Mouse (Mus musculus): ENCODE data around the gene Emilin2. TPM values are rescaled to one million over a fixed set of nuclear protein-coding genes. Genes with fewer than 3 reads are reported as not detected.

Emilin2 gene
- polyA plus RNA-seq, 1 experiment from 2014 or later: 32.9 TPM

DNA sequence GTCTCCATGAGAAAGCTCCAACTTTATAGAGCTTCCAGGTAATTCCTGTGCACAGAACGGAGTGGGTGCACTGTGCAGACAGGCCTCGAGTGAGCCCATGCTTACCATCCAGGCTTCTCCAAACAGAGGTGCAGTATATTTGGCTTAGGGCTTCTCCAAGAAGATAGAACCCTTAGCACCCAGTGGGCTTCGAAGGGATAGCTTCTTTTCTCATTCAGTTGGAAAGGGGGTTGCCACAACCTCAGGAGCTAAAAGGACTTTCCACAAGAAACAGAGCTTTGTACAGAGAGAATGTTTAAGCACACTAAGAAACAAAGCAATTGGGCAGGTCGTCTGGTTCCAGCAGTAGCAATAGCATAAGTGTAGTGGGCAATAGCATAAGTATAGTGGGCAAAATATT, 2.5 kb upstream of the Emilin2 start:
- 71% methylated on average over 4 of the region's 4 CpGs for WGBS
- Histone ChIP-seq H3K4me1 (peaks cover 19% of the 10 kb centered on the region), H3K9me3 (no peaks in the 10 kb centered on the region), H3K36me3 (no peaks in the 10 kb centered on the region), H3K4me2 (no peak overlapping the region), H3K4me3 (no peak overlapping the region), H3K27me3 (peaks cover 14% of the 10 kb centered on the region), H3K27ac (no peak overlapping the region), H3K9ac (no peak overlapping the region)
- no peak for ATAC-seq (ENCODE audit: insufficient number of reproducible peaks, low FRiP score, low TSS enrichment, low read depth)

DNA sequence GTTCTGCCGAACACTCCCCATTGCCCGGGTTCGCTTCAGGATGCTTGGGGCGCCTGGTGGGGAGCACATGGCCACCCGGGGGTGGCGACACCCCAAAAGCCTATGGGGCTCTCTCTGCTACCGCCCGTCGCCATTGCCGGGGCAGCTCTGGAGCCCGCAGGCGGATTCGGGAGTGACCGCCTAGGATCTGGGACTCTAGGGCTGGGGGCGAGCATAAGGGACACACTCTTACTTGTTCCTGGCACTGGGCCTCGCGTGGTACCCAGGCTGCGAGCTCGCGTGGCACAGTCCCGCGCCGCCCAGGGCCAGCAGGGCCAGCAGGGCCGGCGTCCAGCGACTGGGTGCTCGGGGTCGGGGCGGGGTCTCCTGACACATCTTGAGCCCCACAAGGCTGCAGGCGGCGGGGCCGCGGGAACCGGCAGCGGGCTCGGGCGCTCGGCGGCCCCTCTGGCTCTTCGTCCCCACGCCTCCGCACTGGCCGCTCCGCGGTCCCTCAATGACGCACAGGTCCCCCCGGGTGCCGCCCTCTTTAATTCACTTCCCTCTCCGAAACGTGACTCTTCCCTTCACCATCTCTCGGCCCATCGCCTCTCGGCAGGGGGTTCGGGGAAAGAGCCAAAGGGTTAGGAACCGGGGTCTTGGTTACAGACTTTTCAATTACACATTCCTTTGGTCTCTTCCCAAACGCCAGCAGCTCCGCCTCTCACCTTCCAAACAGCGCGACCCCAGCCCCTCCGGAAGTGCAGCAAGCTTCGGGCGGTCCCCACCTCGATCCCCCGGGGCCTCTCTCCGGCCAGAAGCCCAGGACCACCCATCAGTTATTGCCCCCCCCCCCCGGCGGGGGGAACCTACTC, 1.1 kb downstream of the Emilin2 start:
- H3K9ac ChIP-seq: peak overlapping the region; percentile 70
- peaks cover 22% of the 10 kb centered on the region for H3K4me1 ChIP-seq
- no peaks in the 10 kb centered on the region for H3K36me3 ChIP-seq
- peak overlapping the region; percentile 62 for H3K4me3 ChIP-seq
- WGBS: under 1% methylated on average over 67 of the region's 67 CpGs
- H3K27ac ChIP-seq: peak overlapping the region; percentile 82
- peaks cover 14% of the 10 kb centered on the region for H3K27me3 ChIP-seq
- peak overlapping the region; percentile 99 for H3K4me2 ChIP-seq
- H3K9me3 ChIP-seq: no peaks in the 10 kb centered on the region
- ATAC-seq (ENCODE audit: insufficient number of reproducible peaks, low FRiP score, low TSS enrichment, low read depth): 0 out of 2 replicates have a peak, but pooled peaks have one; percentile 31

DNA sequence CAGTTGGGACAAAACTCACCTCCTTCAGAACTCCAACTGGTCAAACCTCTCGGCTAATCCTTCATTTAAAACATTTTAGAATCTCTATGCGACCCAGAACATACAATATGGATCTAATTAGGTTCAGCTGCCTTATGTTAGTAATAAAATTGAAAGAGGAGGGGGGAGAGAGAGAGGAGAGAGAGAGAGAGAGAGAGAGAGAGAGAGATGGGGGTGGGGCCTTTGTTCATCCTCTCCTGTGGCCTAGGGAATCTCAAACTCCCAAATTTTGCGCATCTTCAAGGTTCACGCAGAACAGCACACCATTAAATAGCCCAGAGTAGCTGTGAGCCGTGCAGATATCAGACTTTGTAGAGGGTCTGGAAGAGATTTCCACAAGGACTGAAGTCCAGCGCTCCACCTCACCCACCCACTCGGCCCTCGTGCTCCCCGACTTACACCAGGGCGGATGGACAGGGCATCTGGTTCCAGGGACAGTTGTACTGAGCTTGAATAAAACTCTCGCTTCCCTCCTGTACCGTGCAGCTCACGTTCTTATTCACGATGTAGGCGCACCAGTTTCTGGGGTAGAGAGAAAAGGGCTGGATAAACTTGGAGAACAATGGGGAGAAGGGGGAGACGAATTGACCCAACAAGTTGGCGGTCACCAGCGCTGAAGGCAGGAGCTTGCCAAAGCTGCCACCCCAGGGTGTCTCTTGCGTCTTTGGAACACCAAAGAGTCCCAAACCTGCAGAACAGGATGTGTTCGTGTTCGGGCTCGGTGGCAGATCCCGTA, 1.9 kb downstream of the Emilin2 start:
- H3K27ac ChIP-seq: peak overlapping the region; percentile 82
- no peaks in the 10 kb centered on the region for H3K9me3 ChIP-seq
- no peaks in the 10 kb centered on the region for H3K36me3 ChIP-seq
- H3K27me3 ChIP-seq: peaks cover 14% of the 10 kb centered on the region
- H3K4me3 ChIP-seq: peak overlapping the region; percentile 62
- 3% methylated on average over 23 of the region's 23 CpGs for WGBS
- H3K9ac ChIP-seq: peak overlapping the region; percentile 70
- H3K4me1 ChIP-seq: peaks cover 22% of the 10 kb centered on the region
- H3K4me2 ChIP-seq: peak overlapping the region; percentile 99
- 0 out of 2 replicates have a peak, but pooled peaks have one; percentile 9 for ATAC-seq (ENCODE audit: insufficient number of reproducible peaks, low FRiP score, low TSS enrichment, low read depth)

DNA sequence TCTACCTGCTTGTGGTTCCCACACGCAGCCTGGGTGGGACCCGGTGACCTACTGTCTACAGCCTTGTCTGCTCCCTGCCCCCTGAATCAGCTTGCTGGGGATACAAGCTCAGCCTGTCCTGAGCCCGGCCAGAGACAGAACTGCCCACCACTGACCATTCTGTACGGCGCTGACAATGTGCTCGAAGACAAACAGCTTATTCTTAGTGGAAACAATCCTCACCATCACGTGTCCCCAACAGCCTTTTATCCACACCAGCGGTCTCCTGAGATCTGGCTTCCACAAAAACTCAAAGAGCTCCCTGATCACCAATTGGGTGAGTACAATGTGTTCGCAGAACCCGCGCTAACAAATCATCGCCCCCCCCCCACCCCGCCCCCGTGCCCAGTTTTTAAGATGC, 2.6 kb downstream of the Emilin2 start:
- Histone ChIP-seq H3K36me3 (no peaks in the 10 kb centered on the region), H3K4me3 (peak overlapping the region; percentile 62), H3K9me3 (no peaks in the 10 kb centered on the region), H3K27me3 (peaks cover 14% of the 10 kb centered on the region), H3K27ac (no peak overlapping the region), H3K4me1 (peaks cover 26% of the 10 kb centered on the region), H3K9ac (0 out of 2 replicates have a peak overlapping the region, but pooled peaks have one; percentile 1), H3K4me2 (peak overlapping the region; percentile 99)
- WGBS: 28% methylated on average over 14 of the region's 14 CpGs
- no peak for ATAC-seq (ENCODE audit: insufficient number of reproducible peaks, low FRiP score, low TSS enrichment, low read depth)

DNA sequence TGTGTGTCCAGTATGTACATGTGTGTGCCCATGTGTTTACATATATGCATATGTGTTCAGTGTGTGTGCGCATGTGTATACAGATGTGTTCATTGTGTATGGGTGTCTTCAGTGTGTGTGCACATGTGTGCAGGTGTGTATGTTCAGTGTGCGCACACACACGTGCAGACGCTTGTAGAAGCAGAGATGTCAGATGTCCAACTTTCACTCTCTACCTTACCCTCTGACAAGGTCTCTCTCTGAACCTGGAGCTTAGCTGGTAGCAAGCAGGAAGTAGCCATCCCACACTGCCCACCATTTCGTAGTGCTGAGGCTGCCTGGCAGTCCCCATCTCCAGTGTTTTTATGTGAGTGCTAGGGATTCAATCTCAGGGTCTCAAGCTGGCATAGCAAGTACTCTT, 3.5 kb downstream of the Emilin2 start:
- Histone ChIP-seq H3K4me2 (no peak overlapping the region), H3K36me3 (no peaks in the 10 kb centered on the region), H3K4me1 (peaks cover 26% of the 10 kb centered on the region), H3K9ac (no peak overlapping the region), H3K27ac (no peak overlapping the region), H3K27me3 (peaks cover 14% of the 10 kb centered on the region), H3K4me3 (no peak overlapping the region), H3K9me3 (no peaks in the 10 kb centered on the region)
- no peak for ATAC-seq (ENCODE audit: insufficient number of reproducible peaks, low FRiP score, low TSS enrichment, low read depth)
- WGBS: 89% methylated on average over 5 of the region's 5 CpGs

DNA sequence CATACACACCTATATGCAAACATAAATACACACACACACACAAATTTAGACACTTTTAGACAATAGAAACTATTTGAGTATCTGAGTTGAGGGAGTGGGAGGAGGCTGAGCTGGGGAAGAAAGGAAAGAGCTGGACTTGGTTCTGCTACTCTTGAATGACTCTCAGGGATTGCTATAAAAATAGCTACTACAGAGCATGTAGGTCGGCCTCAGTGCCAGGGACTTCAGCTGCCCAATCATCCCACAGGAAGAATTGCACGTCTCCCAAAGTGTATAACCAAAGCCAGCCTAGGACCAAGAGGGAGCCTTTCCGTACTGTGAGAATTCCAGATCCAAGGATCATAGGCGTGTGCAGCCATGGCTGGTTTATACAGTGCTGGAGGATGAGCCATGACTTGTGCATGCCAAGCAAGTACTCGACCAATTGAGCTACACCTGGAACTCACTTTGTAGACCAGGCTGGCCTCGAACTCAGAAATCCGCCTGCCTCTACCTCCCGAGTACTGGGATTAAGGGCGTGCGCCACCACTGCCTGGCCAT, 4.5 kb downstream of the Emilin2 start:
- ATAC-seq (ENCODE audit: insufficient number of reproducible peaks, low FRiP score, low TSS enrichment, low read depth): no peak
- 81% methylated on average over 10 of the region's 10 CpGs for WGBS

DNA sequence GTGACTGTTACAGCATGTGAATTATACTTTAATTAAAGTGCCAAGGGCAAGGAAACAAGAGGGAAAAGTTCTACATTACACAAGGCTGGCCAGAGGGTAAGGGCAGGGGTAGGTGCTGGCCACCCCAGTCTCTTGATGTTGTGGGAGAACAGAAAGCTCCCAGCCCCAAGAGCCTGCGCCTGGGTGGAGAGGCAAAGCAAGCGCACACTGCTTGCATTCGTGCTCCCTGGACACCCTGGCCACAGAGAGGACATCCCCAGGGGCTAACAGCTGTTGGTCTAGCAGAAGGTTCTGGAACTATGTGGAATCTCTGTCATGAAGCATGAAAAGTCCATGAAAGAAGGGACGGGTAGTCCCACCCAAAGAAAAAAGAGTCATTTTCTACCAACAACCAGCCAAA, 5.1 kb downstream of the Emilin2 start:
- no peak overlapping the region for H3K27ac ChIP-seq
- WGBS: 85% methylated on average over 4 of the region's 4 CpGs
- no peak overlapping the region for H3K4me2 ChIP-seq
- H3K27me3 ChIP-seq: peaks cover 9% of the 10 kb centered on the region
- H3K9ac ChIP-seq: no peak overlapping the region
- H3K9me3 ChIP-seq: no peaks in the 10 kb centered on the region
- H3K4me1 ChIP-seq: peaks cover 30% of the 10 kb centered on the region
- no peak for ATAC-seq (ENCODE audit: insufficient number of reproducible peaks, low FRiP score, low TSS enrichment, low read depth)
- no peaks in the 10 kb centered on the region for H3K36me3 ChIP-seq
- H3K4me3 ChIP-seq: no peak overlapping the region

More for the DNA sequence above, 4.5 kb downstream of the Emilin2 start:
- Histone ChIP-seq H3K9me3 (no peaks in the 10 kb centered on the region), H3K27me3 (peaks cover 14% of the 10 kb centered on the region), H3K36me3 (no peaks in the 10 kb centered on the region), H3K27ac (no peak overlapping the region), H3K4me3 (no peak overlapping the region), H3K4me1 (peaks cover 30% of the 10 kb centered on the region), H3K4me2 (no peak overlapping the region), H3K9ac (no peak overlapping the region)

DNA sequence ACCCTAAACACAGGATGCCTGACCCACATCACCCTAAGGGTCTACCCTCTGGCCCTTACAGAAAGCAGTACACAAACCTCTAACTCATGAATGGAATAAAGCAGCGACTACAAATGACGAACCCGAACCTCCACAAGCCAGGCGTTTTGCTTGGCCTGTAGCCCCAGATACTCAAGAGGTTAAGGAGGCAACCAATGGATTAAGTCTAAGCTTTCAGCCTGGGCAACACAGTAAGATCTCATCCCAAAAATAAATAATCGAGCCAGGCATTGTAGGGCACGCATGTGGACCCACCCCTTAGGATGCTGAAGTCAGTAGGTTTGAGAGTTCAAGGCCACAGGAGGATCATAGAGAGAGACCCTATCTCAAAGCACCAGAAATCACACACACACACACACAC, 5.7 kb downstream of the Emilin2 start:
- Histone ChIP-seq H3K4me3 (no peak overlapping the region), H3K36me3 (no peaks in the 10 kb centered on the region), H3K4me2 (no peak overlapping the region), H3K4me1 (peaks cover 25% of the 10 kb centered on the region), H3K9ac (no peak overlapping the region), H3K9me3 (no peaks in the 10 kb centered on the region), H3K27ac (no peak overlapping the region), H3K27me3 (peaks cover 8% of the 10 kb centered on the region)
- no peak for ATAC-seq (ENCODE audit: insufficient number of reproducible peaks, low FRiP score, low TSS enrichment, low read depth)
- 85% methylated on average over 6 of the region's 6 CpGs for WGBS

DNA sequence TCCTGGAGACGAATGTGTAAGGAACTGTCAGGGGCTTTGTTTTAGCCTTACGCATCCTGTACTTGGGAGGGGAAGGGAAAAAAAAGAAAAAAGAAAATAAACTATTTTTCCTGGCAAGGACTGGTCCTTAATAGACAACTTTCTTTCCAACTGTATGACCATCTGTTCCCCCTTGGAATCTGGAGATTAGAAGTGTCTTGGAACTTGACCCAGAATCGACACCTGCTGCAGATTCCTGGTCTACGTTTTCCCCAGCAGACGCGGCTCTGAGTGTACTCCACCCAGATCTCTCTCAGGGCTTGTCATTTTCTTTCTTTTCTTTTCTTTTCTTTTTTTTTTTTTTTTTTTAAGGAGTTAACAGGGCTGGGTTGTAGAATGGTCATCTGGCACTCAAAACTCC, 8.3 kb downstream of the Emilin2 start:
- H3K4me2 ChIP-seq: no peak overlapping the region
- H3K36me3 ChIP-seq: no peaks in the 10 kb centered on the region
- ATAC-seq (ENCODE audit: insufficient number of reproducible peaks, low FRiP score, low TSS enrichment, low read depth): no peak
- 48% methylated on average over 6 of the region's 6 CpGs for WGBS
- H3K4me3 ChIP-seq: no peak overlapping the region
- H3K27ac ChIP-seq: no peak overlapping the region
- no peaks in the 10 kb centered on the region for H3K27me3 ChIP-seq
- no peak overlapping the region for H3K9ac ChIP-seq
- H3K9me3 ChIP-seq: no peaks in the 10 kb centered on the region
- H3K4me1 ChIP-seq: peaks cover 10% of the 10 kb centered on the region; the same call in 1 of the 2 replicates

DNA sequence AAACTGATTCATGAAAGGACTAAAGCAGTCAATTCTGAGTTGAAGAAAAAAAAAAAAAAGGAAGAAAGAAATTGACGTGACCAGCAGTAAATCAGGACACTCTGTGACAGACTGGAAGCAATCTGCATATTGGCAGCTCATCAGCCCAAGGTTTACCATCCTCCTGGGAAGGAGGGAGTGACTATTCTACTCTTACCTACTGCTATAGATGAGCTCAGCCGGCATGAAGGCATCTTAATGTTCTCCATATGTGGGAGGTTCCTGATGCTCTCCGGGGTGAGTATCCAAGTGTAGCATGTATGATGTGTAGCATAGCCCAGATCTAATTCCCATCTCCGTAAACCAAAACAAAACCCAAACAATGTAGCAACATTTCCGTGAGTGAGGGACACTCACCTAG, 10.4 kb downstream of the Emilin2 start:
- Histone ChIP-seq H3K4me2 (no peak overlapping the region), H3K9ac (no peak overlapping the region), H3K27me3 (no peaks in the 10 kb centered on the region), H3K27ac (no peak overlapping the region), H3K9me3 (no peaks in the 10 kb centered on the region), H3K4me3 (no peak overlapping the region), H3K36me3 (no peaks in the 10 kb centered on the region), H3K4me1 (peaks cover 10% of the 10 kb centered on the region; the same call in 1 of the 2 replicates)
- 0 out of 2 replicates have a peak, but pooled peaks have one; percentile 41 for ATAC-seq (ENCODE audit: insufficient number of reproducible peaks, low FRiP score, low TSS enrichment, low read depth)
- 50% methylated on average over 5 of the region's 5 CpGs for WGBS

DNA sequence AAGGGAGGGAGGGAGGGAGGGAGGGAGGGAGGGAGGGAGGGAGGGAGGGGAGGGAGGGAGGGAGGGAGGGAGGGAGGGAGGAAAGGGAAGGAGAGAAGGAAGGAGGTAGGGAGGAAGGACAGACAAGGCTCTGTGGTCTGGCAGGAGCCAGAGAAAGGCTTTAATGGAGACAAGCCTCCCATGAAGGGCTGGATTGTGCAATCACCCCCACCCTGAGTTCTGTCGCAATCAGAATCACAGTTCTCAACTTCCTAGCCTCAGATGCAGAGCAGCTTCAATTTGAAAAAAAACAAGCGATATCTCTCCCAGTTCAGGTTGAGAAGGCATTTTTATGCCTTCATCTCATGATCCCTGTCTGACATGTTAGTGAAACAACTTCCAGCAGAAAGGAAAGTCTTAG, 11.4 kb downstream of the Emilin2 start:
- H3K27me3 ChIP-seq: no peaks in the 10 kb centered on the region
- ATAC-seq (ENCODE audit: insufficient number of reproducible peaks, low FRiP score, low TSS enrichment, low read depth): no peak
- no peaks in the 10 kb centered on the region for H3K36me3 ChIP-seq
- 71% methylated on average over 2 of the region's 2 CpGs for whole genome bisulfite sequencing
- H3K9me3 ChIP-seq: no peaks in the 10 kb centered on the region
- H3K27ac ChIP-seq: no peak overlapping the region
- no peak overlapping the region for H3K4me3 ChIP-seq
- no peak overlapping the region for H3K4me2 ChIP-seq
- no peak overlapping the region for H3K9ac ChIP-seq
- H3K4me1 ChIP-seq: peaks cover 10% of the 10 kb centered on the region; the same call in 1 of the 2 replicates

DNA sequence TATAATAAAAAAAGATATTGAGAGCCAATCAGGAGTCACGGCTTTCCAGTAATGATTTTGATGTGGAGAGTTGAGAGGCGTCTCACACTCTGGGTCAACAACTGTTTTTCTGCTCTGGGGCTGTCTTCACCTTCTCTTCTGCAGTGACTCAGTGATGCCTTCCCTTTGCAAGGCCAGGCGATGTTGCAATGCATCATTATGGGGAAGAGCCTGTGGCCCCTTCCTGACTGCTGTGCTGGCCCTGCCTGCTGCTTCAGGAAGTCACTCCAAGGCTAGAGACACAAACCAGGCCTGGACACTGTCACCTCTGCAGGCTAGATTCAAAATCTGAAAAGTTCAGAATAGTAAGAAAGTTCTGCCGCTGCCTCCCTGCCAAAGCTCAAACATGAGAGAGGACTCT, 11.9 kb downstream of the Emilin2 start:
- Histone ChIP-seq H3K36me3 (no peaks in the 10 kb centered on the region), H3K27me3 (no peaks in the 10 kb centered on the region), H3K9me3 (no peaks in the 10 kb centered on the region), H3K9ac (no peak overlapping the region), H3K4me3 (no peak overlapping the region), H3K4me1 (peaks cover 10% of the 10 kb centered on the region; the same call in 1 of the 2 replicates), H3K27ac (no peak overlapping the region), H3K4me2 (no peak overlapping the region)
- ATAC-seq (ENCODE audit: insufficient number of reproducible peaks, low FRiP score, low TSS enrichment, low read depth): no peak
- 92% methylated on average over 4 of the region's 4 CpGs for WGBS

Data from limb, embryonic 15.5 days (tissue).